Mouse (Mus musculus) adrenal gland, postnatal 25 days (tissue): Measurements from ENCODE around the gene Trib2. TPM values are rescaled to one million over a fixed set of nuclear protein-coding genes. Genes with fewer than 3 reads are reported as not detected.

Experiments
- DNase-seq: peaks from one replicate; pipeline ENCODE4 v3.0.0; 2021; ENCODE audit warnings: mixed read lengths
- long read RNA-seq: library from polyadenylated mRNA; stranded (forward); transcript quantifications from one replicate; pipeline ENCODE4 v2.0.0, GENCODE M21; 2021
- total RNA-seq: library from RNA; stranded (reverse); gene quantifications from 2 replicates; pipeline ENCODE4 v1.2.3, GENCODE M21; 2021

Gene Trib2
- 12.3 and 12.9 TPM in 2 replicates for total RNA-seq
- long read RNA-seq, full-length matches to known transcripts: 4 of 6 reads
- long read RNA-seq, partial matches to known transcripts: 0 of 6 reads
- long read RNA-seq, other reads (novel, unspliced or antisense): 2 of 6 reads

- DNase-seq: peak; percentile 91
Measured at GRCm38 (mm10) chr12:15816740-15817178, at the start of gene Trib2. Trib2 (minus strand) TSS chr12:15816922.

GRCm38 (mm10) chr12:15858005-15858404, 41.3 kb upstream of the Trib2 start:
- no peak for DNase-seq

GRCm38 (mm10) chr12:15855891-15856290, 39.2 kb upstream of the Trib2 start:
- no peak for DNase-seq

- DNase-seq: no peak
Measured at GRCm38 (mm10) chr12:15852781-15853180, 36.1 kb upstream of the Trib2 start.

GRCm38 (mm10) chr12:15852031-15852430, 35.3 kb upstream of the Trib2 start:
- DNase-seq: no peak

- DNase-seq: peak; percentile 10
Measured at GRCm38 (mm10) chr12:15850441-15850895, 33.7 kb upstream of the Trib2 start.

GRCm38 (mm10) chr12:15849861-15850294, 33.2 kb upstream of the Trib2 start:
- peak; percentile 20 for DNase-seq

- no peak for DNase-seq
Measured at GRCm38 (mm10) chr12:15848391-15848790, 31.7 kb upstream of the Trib2 start.

- DNase-seq: no peak
Measured at GRCm38 (mm10) chr12:15844701-15845100, 28.0 kb upstream of the Trib2 start.

GRCm38 (mm10) chr12:15840864-15841557, 24.3 kb upstream of the Trib2 start:
- no peak for DNase-seq

GRCm38 (mm10) chr12:15838201-15838600, 21.5 kb upstream of the Trib2 start:
- DNase-seq: no peak

GRCm38 (mm10) chr12:15837566-15837965, 20.8 kb upstream of the Trib2 start:
- DNase-seq: no peak

- DNase-seq: no peak
Measured at GRCm38 (mm10) chr12:15832674-15833052, 15.9 kb upstream of the Trib2 start.

- no peak for DNase-seq
Measured at GRCm38 (mm10) chr12:15831941-15832673, 15.4 kb upstream of the Trib2 start.

- no peak for DNase-seq
Measured at GRCm38 (mm10) chr12:15830750-15831149, 14.0 kb upstream of the Trib2 start.

GRCm38 (mm10) chr12:15828815-15829398, 12.2 kb upstream of the Trib2 start:
- DNase-seq: no peak

- DNase-seq: no peak
Measured at GRCm38 (mm10) chr12:15821019-15821418, 4.3 kb upstream of the Trib2 start.

- no peak for DNase-seq
Measured at GRCm38 (mm10) chr12:15817365-15817764, 643 bp upstream of the Trib2 start.

GRCm38 (mm10) chr12:15816254-15816605, 492 bp downstream of the Trib2 start:
- DNase-seq: peak; percentile 41

- peak; percentile 49 for DNase-seq
Measured at GRCm38 (mm10) chr12:15815576-15816253, 1.0 kb downstream of the Trib2 start.

GRCm38 (mm10) chr12:15815170-15815575, 1.5 kb downstream of the Trib2 start:
- peak; percentile 37 for DNase-seq
